Mouse (Mus musculus): ENCODE measurements around the gene Neurod2.

GRCm38 (mm10) chr11:98364410-98364809 is 35.0 kb upstream of the Neurod2 start:
- TF ChIP-seq MAFK (IDR thresholded peaks at IDR 0.05; ENCODE audit: insufficient read depth, low read depth, low read length) (no peak), ZC3H11A (IDR thresholded peaks at IDR 0.05; ENCODE audit: borderline replicate concordance, low read depth, low read length) (no peak), ZNF384 (IDR thresholded peaks at IDR 0.05; ENCODE audit: low read depth, low read length) (no peak), CHD2 (IDR thresholded peaks at IDR 0.05; ENCODE audit: low read depth, low read length) (no peak)
